In genomic region chr5:100792261-100792660, GRCm38 (mm10) we compare ENCODE assay signal across 27 mouse cellular contexts. TPM values are rescaled to one million over a fixed set of nuclear protein-coding genes. Genes with fewer than 3 reads are reported as not detected.
DNase-seq lines count a peak whose midpoint lies in the region; ATAC-seq and TF ChIP-seq lines count a peak whose summit lies in the region.
"Had no signal": no experiment of that assay in that cellular context is flagged by ENCODE, and none has a peak within 500 bp of the region (broad histone marks: within the 10 kb centered on the region; RNA-seq: fewer than 3 reads in every experiment).

No protein-coding gene starts in this region.

- no peak for TF ChIP-seq CTCF in kidney, adult 2 months (conservative IDR thresholded peaks at IDR 0.05; ENCODE audit: insufficient read depth, insufficient read length, low read depth, low read length)
- TF ChIP-seq CTCF in kidney, postnatal 0 days (IDR thresholded peaks at IDR 0.05; ENCODE audit: low read depth), result no peak

- no peaks in the 10 kb centered on the region for H3K9me3 ChIP-seq in kidney, postnatal 0 days (replicated peaks; ENCODE audit: low read length)
- no peaks in the 10 kb centered on the region for H3K9me3 ChIP-seq in kidney, embryonic 16.5 days (ENCODE audit: low read length)
- H3K9me3 ChIP-seq: embryonic facial prominence, embryonic 13.5 days; embryonic facial prominence, embryonic 15.5 days; forebrain, embryonic 10.5 days; forebrain, embryonic 12.5 days; G1E had no signal

- no peak overlapping the region for H3K27ac ChIP-seq in kidney, adult 2 months (ENCODE audit: insufficient read depth, low read depth, low read length)
- no peak overlapping the region for H3K27ac ChIP-seq in kidney, postnatal 0 days
- H3K27ac ChIP-seq in kidney, embryonic 16.5 days (ENCODE audit: low read length), result no peak overlapping the region
- H3K27ac ChIP-seq: embryonic facial prominence, embryonic 13.5 days; embryonic facial prominence, embryonic 15.5 days; forebrain, embryonic 10.5 days; forebrain, embryonic 12.5 days had no signal

- ATAC-seq in kidney, postnatal 0 days (replicated peaks; ENCODE audit: low FRiP score, low read depth), result no peak
- ATAC-seq in kidney, embryonic 16.5 days (ENCODE audit: low FRiP score, low TSS enrichment), result no peak
- ATAC-seq: CD4-positive, CD25-positive, alpha-beta regulatory T cell, adult 4 months; forebrain, embryonic 14.5 days; forebrain, embryonic 16.5 days had no signal

- H3K27me3 ChIP-seq in kidney, adult 2 months (replicated peaks; ENCODE audit: control insufficient read depth, insufficient read depth, low read length), result no peaks in the 10 kb centered on the region
- no peaks in the 10 kb centered on the region for H3K27me3 ChIP-seq in kidney, postnatal 0 days (ENCODE audit: insufficient read depth, low read length)
- H3K27me3 ChIP-seq in kidney, embryonic 16.5 days (ENCODE audit: insufficient read depth, low read length), result no peaks in the 10 kb centered on the region
- H3K27me3 ChIP-seq: CH12.LX; embryonic facial prominence, embryonic 13.5 days; embryonic facial prominence, embryonic 15.5 days; forebrain, embryonic 12.5 days had no signal

- H3K36me3 ChIP-seq in kidney, adult 2 months (ENCODE audit: control insufficient read depth, insufficient read depth, low read length), result no peaks in the 10 kb centered on the region; the same call in none of the 2 replicates
- H3K36me3 ChIP-seq in kidney, postnatal 0 days (ENCODE audit: insufficient read depth, low read length), result peaks cover 37% of the 10 kb centered on the region; the same call in 1 of the 2 replicates
- H3K36me3 ChIP-seq in kidney, embryonic 16.5 days (ENCODE audit: insufficient read depth, low read length), result peaks cover 33% of the 10 kb centered on the region

- WGBS in kidney, adult 2 months, result 43% methylated on average over 7 of the region's 7 CpGs
- 74% methylated on average over 7 of the region's 7 CpGs for WGBS in kidney, postnatal 0 days
- WGBS in kidney, embryonic 16.5 days, result 77% methylated on average over 7 of the region's 7 CpGs

- DNase-seq in kidney, adult 2 months, result peak; percentile 1
- no peak for DNase-seq in kidney, adult 11 months
- DNase-seq in kidney, postnatal 0 days (ENCODE audit: low spot score), result peak; percentile 22
- DNase-seq in kidney, postnatal 14 days, result peak; percentile 28
- DNase-seq in kidney, adult 8-10 months, result no peak
- DNase-seq: adrenal gland, adult 2 months; adrenal gland, postnatal 10 days; adrenal gland, postnatal 25 days; B cell, adult 2 months; cerebellum, adult 11 months; cerebellum, adult 18-20 months; cerebellum, adult 8-10 months; cerebellum, adult 9-11 months; cerebellum, postnatal 14 days; cerebellum, postnatal 36 days; embryo, embryonic 11 days had no signal

- no peaks in the 10 kb centered on the region for H3K4me1 ChIP-seq in kidney, adult 2 months (ENCODE audit: control insufficient read depth, insufficient read depth, low read length)
- H3K4me1 ChIP-seq in kidney, postnatal 0 days (replicated peaks; ENCODE audit: insufficient read depth, low read length), result no peaks in the 10 kb centered on the region
- H3K4me1 ChIP-seq in kidney, embryonic 16.5 days (ENCODE audit: insufficient read depth, low read length), result peaks cover 2% of the 10 kb centered on the region; the same call in 1 of the 2 replicates

- no peak overlapping the region for H3K9ac ChIP-seq in kidney, postnatal 0 days (ENCODE audit: low read depth, low read length)
- H3K9ac ChIP-seq in kidney, embryonic 16.5 days (replicated peaks; ENCODE audit: low read length), result no peak overlapping the region
- H3K9ac ChIP-seq: embryonic facial prominence, embryonic 13.5 days; embryonic facial prominence, embryonic 15.5 days; forebrain, embryonic 12.5 days had no signal

- no peak for TF ChIP-seq POLR2A in kidney, adult 2 months (IDR thresholded peaks at IDR 0.05; ENCODE audit: low read depth, low read length)

- no peak overlapping the region for H3K4me3 ChIP-seq in kidney, adult 2 months (ENCODE audit: insufficient read depth, low read depth, low read length)
- H3K4me3 ChIP-seq in kidney, postnatal 0 days (replicated peaks; ENCODE audit: low read depth, low read length), result no peak overlapping the region
- no peak overlapping the region for H3K4me3 ChIP-seq in kidney, embryonic 16.5 days (ENCODE audit: low read length)
- H3K4me3 ChIP-seq: embryonic facial prominence, embryonic 13.5 days; embryonic facial prominence, embryonic 15.5 days; erythroblast, embryonic 14.5 days; forebrain, embryonic 10.5 days; forebrain, embryonic 12.5 days had no signal

- no peak overlapping the region for H3K4me2 ChIP-seq in kidney, postnatal 0 days (ENCODE audit: low read length)
- H3K4me2 ChIP-seq in kidney, embryonic 16.5 days (replicated peaks; ENCODE audit: low read depth, low read length), result no peak overlapping the region
- H3K4me2 ChIP-seq: embryonic facial prominence, embryonic 13.5 days; embryonic facial prominence, embryonic 15.5 days; forebrain, embryonic 12.5 days had no signal

RNA-seq across cellular contexts. Expression of gene Helq, which starts 6.1 kb away (rescaled TPM):
- 6.8 and 10.2 TPM in 2 replicates for polyA plus RNA-seq in kidney, adult 2 months (2012; rRNA removed)
- 9.5 and 9.6 TPM in 2 replicates for polyA plus RNA-seq in kidney, postnatal 0 days (2015; fragmentation: Nextera tagmentation; extraction: Ambion mirVana)
- 12.9 and 16.5 TPM in 2 replicates for polyA plus RNA-seq in kidney, embryonic 16.5 days (2015; fragmentation: Nextera tagmentation; extraction: Ambion mirVana)

RNA-seq across cellular contexts. Expression of gene Mrps18c, which starts 6.2 kb away (rescaled TPM):
- polyA plus RNA-seq in kidney, adult 2 months (2012; rRNA removed), result 25.4 and 57.3 TPM in 2 replicates
- 187 and 217 TPM in 2 replicates for polyA plus RNA-seq in kidney, postnatal 0 days (2015; fragmentation: Nextera tagmentation; extraction: Ambion mirVana)
- 137 and 142 TPM in 2 replicates for polyA plus RNA-seq in kidney, embryonic 16.5 days (2015; fragmentation: Nextera tagmentation; extraction: Ambion mirVana)

RNA-seq across cellular contexts. Expression of gene Abraxas1, which starts 28.5 kb away (rescaled TPM):
- 4.6 and 4.9 TPM in 2 replicates for polyA plus RNA-seq in kidney, adult 2 months (2012; rRNA removed)
- polyA plus RNA-seq in kidney, postnatal 0 days (2015; fragmentation: Nextera tagmentation; extraction: Ambion mirVana), result 24.7 and 25.0 TPM in 2 replicates
- polyA plus RNA-seq in kidney, embryonic 16.5 days (2015; fragmentation: Nextera tagmentation; extraction: Ambion mirVana), result 29.7 and 32.4 TPM in 2 replicates

RNA-seq across cellular contexts. Expression of gene Gpat3, which starts 53.3 kb away (rescaled TPM):
- 10.0 and 10.9 TPM in 2 replicates for polyA plus RNA-seq in kidney, adult 2 months (2012; rRNA removed)
- polyA plus RNA-seq in kidney, postnatal 0 days (2015; fragmentation: Nextera tagmentation; extraction: Ambion mirVana), result 1.6 and 2.6 TPM in 2 replicates
- 1.4 and 1.7 TPM in 2 replicates for polyA plus RNA-seq in kidney, embryonic 16.5 days (2015; fragmentation: Nextera tagmentation; extraction: Ambion mirVana)
- polyA plus RNA-seq: erythroblast, embryonic 14.5 days; G1E had no signal

Comparison
In these comparisons a context has a peak if more than half of its experiments do, and no peak if none do; other contexts are left out.
1. DNase-seq: peak in kidney, adult 2 months (single experiment), kidney, postnatal 0 days (single experiment) and kidney, postnatal 14 days (single experiment); none in kidney, adult 11 months (single experiment) and kidney, adult 8-10 months (0 of 2).